Mouse (Mus musculus) hindbrain, postnatal 0 days (tissue): ENCODE measurements at regions not wholly inside any gene's neighbourhood (a gene's known extent, or its start where the extent isn't known, plus 50 kb on each side); places are given as distances from the start of the nearest gene placed in this dataset.

Experiments used
- ATAC-seq: fragments of 200-750 bp; cut with Nextera tagmentation; 2 replicates; pipeline ENCODE4 v1.8.0; 2017; ENCODE audit warnings: mild to moderate bottlenecking, moderate TSS enrichment, moderate library complexity
- DNase-seq: peaks from one replicate; pipeline ENCODE4 v3.0.0-alpha.2; 2015; ENCODE audit warnings: low spot score
- H3K27ac ChIP-seq: fragments of 300-500 bp; sonication (generic); 2 replicates; pipeline ENCODE4 v1.5.1; 2014; ENCODE audit warnings: mild to moderate bottlenecking
- H3K27me3 ChIP-seq: fragments of 300-500 bp; sonication (generic); 2 replicates; pipeline ENCODE4 v1.6.1; 2014; ENCODE audit warnings: low read length, mixed read lengths; ENCODE audit not compliant: insufficient read depth
- H3K36me3 ChIP-seq: fragments of 300-500 bp; sonication (generic); 2 replicates; pipeline ENCODE4 v1.6.1; 2014; ENCODE audit warnings: low read length, mixed read lengths; ENCODE audit not compliant: insufficient read depth
- H3K4me1 ChIP-seq: fragments of 300-500 bp; sonication (generic); 2 replicates; pipeline ENCODE4 v1.6.1; 2014; ENCODE audit warnings: antibody characterized with exemption, low read length, mixed read lengths; ENCODE audit not compliant: insufficient read depth
- H3K4me2 ChIP-seq: fragments of 300-500 bp; sonication (generic); 2 replicates; pipeline ENCODE4 v1.6.1; 2014; ENCODE audit warnings: low read depth, mild to moderate bottlenecking, low read length, moderate library complexity, mixed read lengths
- H3K4me3 ChIP-seq: fragments of 300-500 bp; sonication (generic); 2 replicates; pipeline ENCODE4 v1.5.1; 2014; ENCODE audit warnings: low read length
- H3K9ac ChIP-seq: fragments of 300-500 bp; sonication (generic); replicated peaks from 2 replicates; pipeline ENCODE4 v1.6.1; 2014; ENCODE audit warnings: mild to moderate bottlenecking, low read length, moderate library complexity, mixed read lengths
- H3K9me3 ChIP-seq: fragments of 300-500 bp; sonication (generic); 2 replicates; pipeline ENCODE4 v1.6.1; 2016; ENCODE audit warnings: low read length, mixed read lengths
- CTCF ChIP-seq: IDR thresholded peaks from 2 replicates; pipeline ENCODE4 v1.5.1; 2016; ENCODE audit warnings: antibody characterized with exemption, control low read depth, low read depth
- WGBS: fragments of 180-500 bp; shearing (Covaris S2); extraction: QIAGEN DNeasy Blood & Tissue Kit; methylation state at CpG from one replicate; pipeline ENCODE4 v1.1.7; 2014; 5-methylcytosine and 5-hydroxymethylcytosine counted together

DNA sequence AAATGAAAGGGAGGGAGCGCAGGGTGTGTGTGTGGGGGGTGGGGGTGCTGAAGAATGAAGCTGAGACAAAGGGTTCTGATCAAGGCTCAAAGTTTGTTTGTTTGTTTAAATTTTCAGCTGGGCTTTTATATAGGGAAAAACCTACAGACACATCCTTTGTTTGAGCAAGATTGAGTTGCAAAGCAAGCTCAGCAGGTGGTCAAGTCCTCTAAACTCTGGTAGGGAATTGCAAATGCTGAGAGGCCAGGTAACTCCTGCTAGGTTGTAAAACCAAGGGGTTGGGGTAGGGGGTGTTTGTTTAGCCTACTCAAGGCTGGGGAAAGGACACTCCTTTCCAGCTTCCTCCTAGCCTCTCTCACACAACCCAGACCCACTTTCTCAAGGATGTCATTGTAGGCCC is 909.6 kb downstream of the Stpg2 start:
- TF ChIP-seq CTCF, result no peak
- DNase-seq (no peak), ATAC-seq (no peak)
- H3K4me2 ChIP-seq, result no peak overlapping the region
- H3K9me3 ChIP-seq, result no peaks in the 10 kb centered on the region
- no peak overlapping the region for H3K9ac ChIP-seq
- no peaks in the 10 kb centered on the region for H3K4me1 ChIP-seq
- no peak overlapping the region for H3K27ac ChIP-seq
- no peaks in the 10 kb centered on the region for H3K36me3 ChIP-seq
- WGBS, result 39% methylated on average over 1 of the region's 1 CpGs
- H3K4me3 ChIP-seq, result no peak overlapping the region
- H3K27me3 ChIP-seq, result no peaks in the 10 kb centered on the region

DNA sequence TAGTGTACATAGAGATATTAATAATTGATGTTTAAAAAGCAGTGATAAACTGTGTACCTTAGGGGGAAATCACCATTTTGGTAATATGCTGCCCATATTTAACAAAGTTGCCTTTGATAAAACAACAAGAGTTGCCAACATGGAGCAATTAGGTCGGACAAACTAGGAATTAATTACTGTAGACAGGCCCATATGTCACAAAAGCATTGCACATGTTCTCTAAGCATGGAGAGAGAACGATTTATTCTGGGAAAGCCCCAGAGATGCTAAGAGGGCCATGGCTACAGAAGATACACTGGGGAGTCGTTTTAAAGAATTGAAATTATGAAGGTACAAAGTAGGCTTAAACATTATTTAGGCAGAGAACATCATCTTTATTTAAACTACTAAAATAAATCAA is 921.8 kb downstream of the Stpg2 start:
- no peak for TF ChIP-seq CTCF
- H3K27me3 ChIP-seq, result no peaks in the 10 kb centered on the region
- peak; percentile 34 for DNase-seq
- H3K4me2 ChIP-seq, result no peak overlapping the region
- no peak overlapping the region for H3K9ac ChIP-seq
- no peak overlapping the region for H3K4me3 ChIP-seq
- ATAC-seq, result no peak
- 0 out of 2 replicates have a peak, but pooled peaks cover 6% of the 10 kb centered on the region for H3K4me1 ChIP-seq
- no peak overlapping the region for H3K27ac ChIP-seq
- WGBS, result 39% methylated on average over 3 of the region's 3 CpGs
- no peaks in the 10 kb centered on the region for H3K9me3 ChIP-seq
- H3K36me3 ChIP-seq, result no peaks in the 10 kb centered on the region

DNA sequence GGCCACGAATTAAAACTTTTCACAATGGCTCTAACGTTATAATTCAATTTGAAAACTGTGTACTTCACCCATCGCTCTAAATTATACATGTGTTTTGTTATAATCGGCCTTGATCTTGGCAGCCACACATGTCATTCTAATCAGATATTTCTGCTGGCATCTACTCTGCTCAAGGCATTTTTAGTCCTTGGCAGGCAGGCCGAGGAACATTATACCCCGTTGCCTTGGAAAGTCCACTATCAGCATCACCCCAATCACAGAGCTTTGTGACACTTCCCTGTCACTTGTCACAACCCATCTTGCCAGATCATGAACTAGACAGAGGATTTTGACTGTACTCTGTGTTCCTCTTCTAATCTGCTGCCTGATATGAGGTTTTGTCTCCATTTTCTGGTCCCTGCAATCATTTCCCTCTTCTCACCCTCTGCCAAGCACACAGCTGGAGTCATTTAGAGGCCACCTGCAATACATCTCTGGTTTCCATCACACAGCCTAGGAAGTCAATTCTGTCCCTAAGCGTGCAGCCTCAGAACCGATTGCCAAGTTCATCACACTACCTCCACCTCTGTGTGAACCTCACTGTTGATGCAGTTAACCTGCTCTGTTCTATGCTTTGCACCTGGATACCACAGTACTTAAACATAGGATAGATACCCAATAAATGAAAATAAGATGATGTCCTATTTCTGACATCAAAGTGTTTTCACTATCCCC is 923.7 kb downstream of the Stpg2 start:
- Histone ChIP-seq H3K9ac (no peak overlapping the region), H3K4me1 (0 out of 2 replicates have a peak, but pooled peaks cover 6% of the 10 kb centered on the region), H3K27ac (no peak overlapping the region), H3K36me3 (no peaks in the 10 kb centered on the region), H3K9me3 (no peaks in the 10 kb centered on the region), H3K27me3 (no peaks in the 10 kb centered on the region), H3K4me3 (no peak overlapping the region), H3K4me2 (no peak overlapping the region)
- ATAC-seq (peak; percentile 40; the same call in 1 of the 2 replicates), DNase-seq (peak; percentile 56)
- WGBS, result 48% methylated on average over 8 of the region's 8 CpGs
- TF ChIP-seq CTCF, result no peak

DNA sequence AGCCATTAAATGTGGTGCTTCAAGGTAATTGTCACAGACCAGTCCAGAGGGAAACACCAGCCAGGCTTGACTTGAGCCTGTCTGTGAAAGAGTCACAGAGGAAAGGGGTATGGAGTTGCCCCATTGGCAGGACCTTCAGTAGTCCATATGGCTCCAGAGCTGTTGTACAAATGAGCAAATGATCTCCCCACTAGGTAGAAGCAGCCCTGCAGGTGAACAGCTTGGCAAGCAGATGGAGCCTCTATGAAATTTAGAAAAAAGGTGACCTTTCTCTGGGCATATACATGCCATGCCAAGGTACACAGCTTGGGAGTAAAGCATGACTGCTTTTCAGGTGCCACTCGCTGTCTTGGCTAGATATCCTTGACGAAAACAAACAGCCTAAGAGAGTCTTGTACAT is 938.4 kb downstream of the Stpg2 start:
- WGBS, result 85% methylated on average over 2 of the region's 2 CpGs
- no peaks in the 10 kb centered on the region for H3K4me1 ChIP-seq
- DNase-seq (peak; percentile 65), ATAC-seq (peak; percentile 85)
- no peaks in the 10 kb centered on the region for H3K27me3 ChIP-seq
- H3K4me3 ChIP-seq, result no peak overlapping the region
- TF ChIP-seq CTCF, result no peak
- H3K9me3 ChIP-seq, result no peaks in the 10 kb centered on the region
- no peaks in the 10 kb centered on the region for H3K36me3 ChIP-seq
- no peak overlapping the region for H3K9ac ChIP-seq
- no peak overlapping the region for H3K4me2 ChIP-seq
- H3K27ac ChIP-seq, result no peak overlapping the region

DNA sequence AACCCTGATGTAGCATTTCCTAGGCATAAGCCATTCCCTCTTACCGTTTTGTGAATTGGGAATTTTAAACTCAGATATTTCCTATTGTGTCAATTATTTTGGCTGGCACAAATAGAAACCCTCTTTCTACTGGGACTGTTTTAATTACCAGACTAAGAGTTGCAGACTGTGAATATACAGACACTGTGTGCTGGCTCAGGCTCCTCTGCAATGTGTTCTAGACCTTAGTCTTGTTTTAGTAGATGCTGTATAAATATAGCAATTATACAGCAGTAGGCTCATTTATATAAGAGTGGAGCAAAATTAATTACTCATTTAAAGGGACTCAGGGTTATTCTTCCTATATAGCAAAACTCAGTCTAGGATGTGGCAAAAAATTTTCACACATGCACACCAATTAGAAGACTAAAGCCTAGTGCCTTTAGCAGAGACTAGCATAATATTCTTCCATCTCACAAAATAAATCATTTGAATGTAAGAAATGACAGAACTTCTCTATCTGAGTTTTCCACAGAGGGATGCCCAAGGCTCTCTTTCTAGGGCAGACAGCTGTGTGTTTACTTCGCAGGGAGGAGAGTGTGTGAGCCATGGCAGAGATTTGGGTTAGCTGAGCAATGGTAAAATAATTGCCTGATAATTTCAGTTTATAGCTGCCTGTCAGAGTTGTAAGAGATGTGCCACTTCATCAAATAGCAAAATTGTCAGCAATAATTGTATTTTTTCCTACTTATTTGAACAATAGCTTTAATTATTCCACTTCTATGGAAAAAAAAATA is 941.9 kb downstream of the Stpg2 start:
- Histone ChIP-seq H3K27ac (no peak overlapping the region), H3K27me3 (no peaks in the 10 kb centered on the region), H3K36me3 (no peaks in the 10 kb centered on the region), H3K4me1 (no peaks in the 10 kb centered on the region), H3K9me3 (no peaks in the 10 kb centered on the region), H3K4me3 (no peak overlapping the region), H3K9ac (no peak overlapping the region), H3K4me2 (no peak overlapping the region)
- DNase-seq, result no peak
- TF ChIP-seq CTCF, result no peak
- WGBS, result 82% methylated on average over 2 of the region's 2 CpGs
- ATAC-seq, result no peak

DNA sequence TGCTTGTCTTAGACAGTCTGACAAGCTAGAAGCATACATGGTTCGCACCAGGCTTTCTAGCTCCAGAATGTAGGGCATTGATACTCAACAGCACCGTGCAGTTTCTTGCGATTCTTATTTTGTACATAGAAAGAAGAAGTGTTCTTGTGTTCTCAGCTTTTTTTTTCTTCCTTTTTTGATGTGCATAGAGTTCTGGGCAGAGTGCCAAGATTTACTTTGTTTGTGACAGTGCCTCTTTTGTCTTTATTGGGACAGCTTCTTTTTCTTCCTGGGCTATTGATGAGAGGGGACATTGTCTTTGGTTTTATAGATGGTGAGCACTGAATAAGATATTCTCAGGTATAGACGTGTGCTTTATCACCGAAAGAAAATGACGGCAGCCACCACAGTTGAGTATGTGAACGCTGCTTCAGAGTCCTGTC is 945.0 kb downstream of the Stpg2 start:
- Histone ChIP-seq H3K9me3 (no peaks in the 10 kb centered on the region), H3K9ac (no peak overlapping the region), H3K27ac (no peak overlapping the region), H3K27me3 (no peaks in the 10 kb centered on the region), H3K36me3 (no peaks in the 10 kb centered on the region), H3K4me1 (no peaks in the 10 kb centered on the region), H3K4me3 (no peak overlapping the region), H3K4me2 (0 out of 2 replicates have a peak overlapping the region, but pooled peaks have one; percentile 5)
- ATAC-seq (peak; percentile 55; the same call in 1 of the 2 replicates), DNase-seq (peak; percentile 71)
- no peak for TF ChIP-seq CTCF
- WGBS, result 17% methylated on average over 7 of the region's 7 CpGs

DNA sequence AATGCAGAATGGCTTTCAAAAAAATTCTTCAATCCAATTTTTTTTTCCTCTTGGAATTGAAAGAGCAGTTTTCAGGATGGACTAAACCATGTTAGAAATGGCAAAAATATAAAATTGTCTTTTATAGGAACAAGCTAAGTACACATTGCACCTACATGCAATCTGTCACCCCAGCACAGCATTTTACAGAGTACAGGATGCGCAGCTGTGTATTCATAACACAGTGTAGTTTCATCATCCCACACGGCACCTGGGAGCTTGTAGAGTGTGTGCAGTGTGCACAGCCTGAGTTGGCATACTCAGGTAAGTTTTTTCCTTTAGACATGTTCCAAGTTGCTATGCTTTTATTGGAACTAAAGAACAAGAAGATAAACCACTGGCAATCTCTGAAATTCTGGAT is 974.0 kb downstream of the Stpg2 start:
- H3K4me3 ChIP-seq, result no peak overlapping the region
- no peak overlapping the region for H3K27ac ChIP-seq
- WGBS, result 92% methylated on average over 2 of the region's 2 CpGs
- H3K9ac ChIP-seq, result no peak overlapping the region
- no peaks in the 10 kb centered on the region for H3K27me3 ChIP-seq
- no peaks in the 10 kb centered on the region for H3K9me3 ChIP-seq
- DNase-seq, result no peak
- no peak for ATAC-seq
- no peak overlapping the region for H3K4me2 ChIP-seq
- no peak for TF ChIP-seq CTCF
- no peaks in the 10 kb centered on the region for H3K36me3 ChIP-seq
- no peaks in the 10 kb centered on the region for H3K4me1 ChIP-seq
